Mouse (Mus musculus): Measurements from ENCODE around the gene Pcbd2.

Gene Pcbd2

GRCm38 (mm10) chr13:55826008-55826671 is 99.0 kb downstream of the Pcbd2 start:
- no peak for DNase-seq (ENCODE audit: low spot score in 2 of 2)

Measured in right cerebral cortex, adult 2 months (tissue).